Comparison of ENCODE assay signal across 32 mouse cellular contexts in genomic region chr13:89288201-89288600, GRCm38 (mm10).
DNase-seq lines count a peak whose midpoint lies in the region; ATAC-seq and TF ChIP-seq lines count a peak whose summit lies in the region.
"Had no signal": no experiment of that assay in that cellular context is flagged by ENCODE, and none has a peak within 500 bp of the region (broad histone marks: within the 10 kb centered on the region; RNA-seq: fewer than 3 reads in every experiment).

No protein-coding gene starts in this region.

- H3K4me3 ChIP-seq in kidney, adult 2 months (ENCODE audit: insufficient read depth, low read depth, low read length): no peak overlapping the region
- H3K4me3 ChIP-seq in lung, embryonic 16.5 days (ENCODE audit: low read length): no peak overlapping the region
- H3K4me3 ChIP-seq: embryonic facial prominence, embryonic 12.5 days; hindbrain, embryonic 12.5 days; intestine, embryonic 15.5 days; limb, embryonic 10.5 days; limb, embryonic 15.5 days; liver, embryonic 13.5 days; lung, embryonic 15.5 days; megakaryocyte, embryonic 14.5 days; midbrain, embryonic 12.5 days; myocyte; neural tube, embryonic 13.5 days had no signal

- no peak overlapping the region for H3K27ac ChIP-seq in kidney, adult 2 months (ENCODE audit: insufficient read depth, low read depth, low read length)
- no peak overlapping the region for H3K27ac ChIP-seq in lung, embryonic 16.5 days (ENCODE audit: low read length)
- H3K27ac ChIP-seq: embryonic facial prominence, embryonic 12.5 days; hindbrain, embryonic 12.5 days; hindbrain, postnatal 0 days; intestine, embryonic 15.5 days; limb, embryonic 10.5 days; limb, embryonic 15.5 days; liver, embryonic 13.5 days; lung, embryonic 15.5 days; midbrain, embryonic 12.5 days; neural tube, embryonic 13.5 days had no signal

- no peaks in the 10 kb centered on the region for H3K36me3 ChIP-seq in kidney, adult 2 months (ENCODE audit: control insufficient read depth, insufficient read depth, low read length)
- no peaks in the 10 kb centered on the region for H3K36me3 ChIP-seq in lung, embryonic 16.5 days (ENCODE audit: control insufficient read depth, insufficient read depth, low read length)
- H3K36me3 ChIP-seq: embryonic facial prominence, embryonic 12.5 days; hindbrain, embryonic 12.5 days; intestine, embryonic 15.5 days; limb, embryonic 10.5 days; limb, embryonic 15.5 days; liver, embryonic 13.5 days; lung, embryonic 15.5 days; midbrain, embryonic 12.5 days; neural tube, embryonic 13.5 days had no signal

- no peak for TF ChIP-seq CTCF in kidney, adult 2 months (conservative IDR thresholded peaks at IDR 0.05; ENCODE audit: insufficient read depth, insufficient read length, low read depth, low read length)

- 48% methylated on average over 4 of the region's 4 CpGs for WGBS in kidney, adult 2 months
- WGBS in lung, embryonic 16.5 days: 36% methylated on average over 4 of the region's 4 CpGs

- H3K9me3 ChIP-seq in lung, embryonic 16.5 days (ENCODE audit: control insufficient read depth, low read length): no peaks in the 10 kb centered on the region
- H3K9me3 ChIP-seq: embryonic facial prominence, embryonic 12.5 days; hindbrain, embryonic 12.5 days; intestine, embryonic 15.5 days; limb, embryonic 10.5 days; limb, embryonic 15.5 days; liver, embryonic 13.5 days; lung, embryonic 15.5 days; megakaryocyte, embryonic 14.5 days; midbrain, embryonic 12.5 days; neural tube, embryonic 13.5 days had no signal

- DNase-seq in adrenal gland, adult 2 months: peak; percentile 15
- no peak for DNase-seq in adrenal gland, postnatal 4 days (ENCODE audit: low spot score in 2 of 2)
- peak; percentile 42 for DNase-seq in kidney, adult 2 months
- no peak for DNase-seq in kidney, postnatal 25 days
- no peak for DNase-seq in lung, adult 18-20 months
- DNase-seq in adrenal gland, postnatal 36 days: peak; percentile 1 to 7
- DNase-seq in heart, adult 8-10 months (ENCODE audit: low spot score): no peak
- DNase-seq: cerebellum, adult 2 months; cerebellum, postnatal 25 days; gastrocnemius, postnatal 25 days; heart, adult 11 months; heart, postnatal 36 days; layer of hippocampus, adult 9-11 months; liver, embryonic 13.5 days; right cerebral cortex, postnatal 4 days; thymus, adult 2 months; thymus, postnatal 36 days had no signal

- H3K27me3 ChIP-seq in kidney, adult 2 months (replicated peaks; ENCODE audit: control insufficient read depth, insufficient read depth, low read length): no peaks in the 10 kb centered on the region
- no peaks in the 10 kb centered on the region for H3K27me3 ChIP-seq in lung, embryonic 16.5 days (ENCODE audit: control insufficient read depth, insufficient read depth, low read depth, low read length)
- H3K27me3 ChIP-seq: embryonic facial prominence, embryonic 12.5 days; hindbrain, embryonic 12.5 days; intestine, embryonic 15.5 days; limb, embryonic 15.5 days; liver, embryonic 13.5 days; lung, embryonic 15.5 days; megakaryocyte, embryonic 14.5 days; midbrain, embryonic 12.5 days; neural tube, embryonic 13.5 days had no signal

- no peak overlapping the region for H3K4me2 ChIP-seq in lung, embryonic 16.5 days (ENCODE audit: low read depth, low read length)
- H3K4me2 ChIP-seq: embryonic facial prominence, embryonic 12.5 days; heart, embryonic 11.5 days; hindbrain, embryonic 12.5 days; intestine, embryonic 15.5 days; limb, embryonic 15.5 days; liver, embryonic 13.5 days; lung, embryonic 15.5 days; midbrain, embryonic 12.5 days; neural tube, embryonic 13.5 days had no signal

- ATAC-seq in lung, embryonic 16.5 days (ENCODE audit: low read depth): 0 out of 2 replicates have a peak, but pooled peaks have one; percentile 38
- ATAC-seq: forebrain, embryonic 14.5 days; hindbrain, postnatal 0 days; intestine, embryonic 15.5 days; Patski had no signal

- no peak for TF ChIP-seq POLR2A in kidney, adult 2 months (IDR thresholded peaks at IDR 0.05; ENCODE audit: low read depth, low read length)

- no peaks in the 10 kb centered on the region for H3K4me1 ChIP-seq in kidney, adult 2 months (ENCODE audit: control insufficient read depth, insufficient read depth, low read length)
- no peaks in the 10 kb centered on the region for H3K4me1 ChIP-seq in lung, embryonic 16.5 days (replicated peaks; ENCODE audit: control insufficient read depth, insufficient read depth, low read length)
- H3K4me1 ChIP-seq: embryonic facial prominence, embryonic 12.5 days; hindbrain, embryonic 12.5 days; intestine, embryonic 15.5 days; limb, embryonic 10.5 days; limb, embryonic 15.5 days; liver, embryonic 13.5 days; megakaryocyte, embryonic 14.5 days; midbrain, embryonic 12.5 days; neural tube, embryonic 13.5 days had no signal

- H3K9ac ChIP-seq in lung, embryonic 16.5 days (ENCODE audit: low read length): no peak overlapping the region
- H3K9ac ChIP-seq: embryonic facial prominence, embryonic 12.5 days; hindbrain, embryonic 12.5 days; intestine, embryonic 15.5 days; limb, embryonic 15.5 days; liver, embryonic 13.5 days; lung, embryonic 15.5 days; midbrain, embryonic 12.5 days; neural tube, embryonic 13.5 days had no signal

Comparison
In these comparisons a context has a peak if more than half of its experiments do, and no peak if none do; other contexts are left out.
1. DNase-seq: peak in adrenal gland, adult 2 months (single experiment), kidney, adult 2 months (single experiment) and adrenal gland, postnatal 36 days (2 of 2); none in adrenal gland, postnatal 4 days (0 of 2), kidney, postnatal 25 days (0 of 2), lung, adult 18-20 months (0 of 2) and heart, adult 8-10 months (single experiment).